Mouse (Mus musculus): ENCODE data around the gene Kazn. TPM values are rescaled to one million over a fixed set of nuclear protein-coding genes. Genes with fewer than 3 reads are reported as not detected.

Gene Kazn
- total RNA-seq, 2 experiments from 2014 or later, result 41.1 to 42.9 TPM

GRCm38 (mm10) chr4:142068899-142069812 lies 170.0 kb downstream of the Kazn start:
- H3K4me3 ChIP-seq, result no peak overlapping the region
- TF ChIP-seq CTCF (conservative IDR thresholded peaks at IDR 0.05), result no peak
- no peak for DNase-seq (ENCODE audit: low spot score in 2 of 2)

GRCm38 (mm10) chr4:142066576-142066975 lies 172.6 kb downstream of the Kazn start:
- Histone ChIP-seq H3K27ac (peak overlapping the region; percentile 39; the same call in 1 of the 2 replicates), H3K4me3 (no peak overlapping the region)
- no peak for DNase-seq (ENCODE audit: low spot score in 2 of 2)
- TF ChIP-seq CTCF (conservative IDR thresholded peaks at IDR 0.05), result no peak

More at GRCm38 (mm10) chr4:142068899-142069812, 170.0 kb downstream of the Kazn start:
- no peak overlapping the region for H3K27ac ChIP-seq

- no peak for DNase-seq (ENCODE audit: low spot score in 2 of 2)
- peak overlapping the region; percentile 39; the same call in 1 of the 2 replicates for H3K27ac ChIP-seq
- no peak for TF ChIP-seq CTCF (conservative IDR thresholded peaks at IDR 0.05)
Observed at GRCm38 (mm10) chr4:142065835-142066234, 173.4 kb downstream of the Kazn start.

GRCm38 (mm10) chr4:142065270-142065669 lies 173.9 kb downstream of the Kazn start:
- DNase-seq (ENCODE audit: low spot score in 2 of 2), result no peak
- 0 out of 2 replicates have a peak overlapping the region, but pooled peaks have one; percentile 39 for H3K27ac ChIP-seq
- H3K4me3 ChIP-seq, result no peak overlapping the region
- TF ChIP-seq CTCF (conservative IDR thresholded peaks at IDR 0.05), result no peak

More at GRCm38 (mm10) chr4:142065835-142066234, 173.4 kb downstream of the Kazn start:
- H3K4me3 ChIP-seq, result no peak overlapping the region

GRCm38 (mm10) chr4:142064582-142065228 lies 174.5 kb downstream of the Kazn start:
- no peak for TF ChIP-seq CTCF (conservative IDR thresholded peaks at IDR 0.05)
- no peak for DNase-seq (ENCODE audit: low spot score in 2 of 2)
- no peak overlapping the region for H3K27ac ChIP-seq
- no peak overlapping the region for H3K4me3 ChIP-seq

GRCm38 (mm10) chr4:142063057-142063534 lies 176.1 kb downstream of the Kazn start:
- DNase-seq (ENCODE audit: low spot score in 2 of 2), result no peak
- no peak overlapping the region for H3K27ac ChIP-seq
- no peak overlapping the region for H3K4me3 ChIP-seq
- no peak for TF ChIP-seq CTCF (conservative IDR thresholded peaks at IDR 0.05)

- Histone ChIP-seq H3K27ac (no peak overlapping the region), H3K4me3 (no peak overlapping the region)
- no peak for TF ChIP-seq CTCF (conservative IDR thresholded peaks at IDR 0.05)
- no peak for DNase-seq (ENCODE audit: low spot score in 2 of 2)
Observed at GRCm38 (mm10) chr4:142061485-142062240, 177.5 kb downstream of the Kazn start.

GRCm38 (mm10) chr4:142060455-142061378 lies 178.5 kb downstream of the Kazn start:
- H3K27ac ChIP-seq, result peak overlapping the region; percentile 18; the same call in 1 of the 2 replicates
- no peak overlapping the region for H3K4me3 ChIP-seq
- peak in 1 of 2 experiments; percentile 38 for DNase-seq (ENCODE audit: low spot score in 2 of 2)
- no peak for TF ChIP-seq CTCF (conservative IDR thresholded peaks at IDR 0.05)

- DNase-seq (ENCODE audit: low spot score in 2 of 2), result no peak
- H3K4me3 ChIP-seq, result no peak overlapping the region
- H3K27ac ChIP-seq, result no peak overlapping the region; the same call in 1 of the 2 replicates
- no peak for TF ChIP-seq CTCF (conservative IDR thresholded peaks at IDR 0.05)
Observed at GRCm38 (mm10) chr4:142059841-142060193, 179.4 kb downstream of the Kazn start.

- TF ChIP-seq CTCF (conservative IDR thresholded peaks at IDR 0.05), result no peak
- H3K4me3 ChIP-seq, result no peak overlapping the region
- no peak for DNase-seq (ENCODE audit: low spot score in 2 of 2)
- H3K27ac ChIP-seq, result no peak overlapping the region
Observed at GRCm38 (mm10) chr4:142059113-142059840, 179.9 kb downstream of the Kazn start.

Measured in layer of hippocampus, adult 2 months (tissue).